Mouse (Mus musculus): Measurements from ENCODE around the gene Cfap99. TPM values are rescaled to one million over a fixed set of nuclear protein-coding genes. Genes with fewer than 3 reads are reported as not detected.

Cfap99 gene
- under 1 TPM; 0.20 to 0.66 TPM for total RNA-seq (2021)

- DNase-seq (ENCODE audit: extremely low spot score in 1 of 2, low spot score in 1 of 2), result peak; percentile 83 to 92
Measured at GRCm38 (mm10) chr5:34288154-34288716, at the start of gene Cfap99, which contains the start of gene Zfyve28. Gene Cfap99 (plus strand): TSS chr5:34288600. Gene Zfyve28 (minus strand): TSS chr5:34288449.

GRCm38 (mm10) chr5:34242224-34242963 lies 46.0 kb upstream of the Cfap99 start:
- DNase-seq (ENCODE audit: extremely low spot score in 1 of 2, low spot score in 1 of 2), result peak; percentile 26 to 32

- no peak for DNase-seq (ENCODE audit: extremely low spot score in 1 of 2, low spot score in 1 of 2)
Measured at GRCm38 (mm10) chr5:34243062-34243461, 45.3 kb upstream of the Cfap99 start.

- DNase-seq (ENCODE audit: extremely low spot score in 1 of 2, low spot score in 1 of 2), result no peak
Measured at GRCm38 (mm10) chr5:34246443-34246842, 42.0 kb upstream of the Cfap99 start.

- no peak for DNase-seq (ENCODE audit: extremely low spot score in 1 of 2, low spot score in 1 of 2)
Measured at GRCm38 (mm10) chr5:34249132-34249531, 39.3 kb upstream of the Cfap99 start.

- DNase-seq (ENCODE audit: extremely low spot score in 1 of 2, low spot score in 1 of 2), result no peak
Measured at GRCm38 (mm10) chr5:34250090-34250489, 38.3 kb upstream of the Cfap99 start.

- no peak for DNase-seq (ENCODE audit: extremely low spot score in 1 of 2, low spot score in 1 of 2)
Measured at GRCm38 (mm10) chr5:34251794-34252193, 36.6 kb upstream of the Cfap99 start.

- no peak for DNase-seq (ENCODE audit: extremely low spot score in 1 of 2, low spot score in 1 of 2)
Measured at GRCm38 (mm10) chr5:34252307-34252966, 36.0 kb upstream of the Cfap99 start.

GRCm38 (mm10) chr5:34252967-34253519 lies 35.4 kb upstream of the Cfap99 start:
- DNase-seq (ENCODE audit: extremely low spot score in 1 of 2, low spot score in 1 of 2), result no peak

GRCm38 (mm10) chr5:34254309-34254708 lies 34.1 kb upstream of the Cfap99 start:
- no peak for DNase-seq (ENCODE audit: extremely low spot score in 1 of 2, low spot score in 1 of 2)

GRCm38 (mm10) chr5:34255189-34255588 lies 33.2 kb upstream of the Cfap99 start:
- no peak for DNase-seq (ENCODE audit: extremely low spot score in 1 of 2, low spot score in 1 of 2)

GRCm38 (mm10) chr5:34259172-34259816 lies 29.1 kb upstream of the Cfap99 start:
- no peak for DNase-seq (ENCODE audit: extremely low spot score in 1 of 2, low spot score in 1 of 2)

GRCm38 (mm10) chr5:34266065-34266464 lies 22.3 kb upstream of the Cfap99 start:
- no peak for DNase-seq (ENCODE audit: extremely low spot score in 1 of 2, low spot score in 1 of 2)

- DNase-seq (ENCODE audit: extremely low spot score in 1 of 2, low spot score in 1 of 2), result no peak
Measured at GRCm38 (mm10) chr5:34269197-34269920, 19.0 kb upstream of the Cfap99 start.

- no peak for DNase-seq (ENCODE audit: extremely low spot score in 1 of 2, low spot score in 1 of 2)
Measured at GRCm38 (mm10) chr5:34269921-34270465, 18.4 kb upstream of the Cfap99 start.

GRCm38 (mm10) chr5:34271743-34272142 lies 16.7 kb upstream of the Cfap99 start:
- DNase-seq (ENCODE audit: extremely low spot score in 1 of 2, low spot score in 1 of 2), result peak in 1 of 2 experiments; percentile 43

GRCm38 (mm10) chr5:34273251-34273681 lies 15.1 kb upstream of the Cfap99 start:
- no peak for DNase-seq (ENCODE audit: extremely low spot score in 1 of 2, low spot score in 1 of 2)

GRCm38 (mm10) chr5:34274268-34274667 lies 14.1 kb upstream of the Cfap99 start:
- no peak for DNase-seq (ENCODE audit: extremely low spot score in 1 of 2, low spot score in 1 of 2)

GRCm38 (mm10) chr5:34274676-34275293 lies 13.6 kb upstream of the Cfap99 start:
- DNase-seq (ENCODE audit: extremely low spot score in 1 of 2, low spot score in 1 of 2), result no peak

Measured in layer of hippocampus, postnatal 25 days (tissue).